Mouse (Mus musculus) thymus, adult 2 months (tissue): ENCODE data around the gene Olfr811.

Source experiments
- CTCF ChIP-seq: fragments of 200-500 bp; IDR thresholded peaks from 2 replicates; pipeline ENCODE4 v1.5.1; 2012; ENCODE audit warnings: mild to moderate bottlenecking, control low read depth, low read length, moderate library complexity, borderline replicate concordance; ENCODE audit not compliant: control insufficient read depth, poor library complexity, insufficient read depth; ENCODE audit errors: extremely low read depth
- POLR2A ChIP-seq: fragments of 200-500 bp; IDR thresholded peaks from 2 replicates; pipeline ENCODE4 v1.6.1; 2012; ENCODE audit warnings: mild to moderate bottlenecking, low read length, control low read depth, moderate library complexity; ENCODE audit not compliant: control insufficient read depth, poor library complexity, insufficient read depth; ENCODE audit errors: extremely low read depth

- TF ChIP-seq CTCF (no peak), POLR2A (no peak)
Measured at GRCm38 (mm10) chr10:129804296-129804695, at the start of gene Olfr811.
